Mouse (Mus musculus): ENCODE measurements around the gene Lhfpl2.
A peak's percentile ranks its signal among the peaks of the same experiment; 100 is the strongest.

Lhfpl2 gene

GRCm38 (mm10) chr13:94143063-94143652, 85.6 kb downstream of the Lhfpl2 start:
- DNase-seq (ENCODE audit: low spot score) = no peak

GRCm38 (mm10) chr13:94144451-94144850, 86.9 kb downstream of the Lhfpl2 start:
- DNase-seq (ENCODE audit: low spot score) = no peak

GRCm38 (mm10) chr13:94147257-94147656, 89.7 kb downstream of the Lhfpl2 start:
- no peak for DNase-seq (ENCODE audit: low spot score)

DNA sequence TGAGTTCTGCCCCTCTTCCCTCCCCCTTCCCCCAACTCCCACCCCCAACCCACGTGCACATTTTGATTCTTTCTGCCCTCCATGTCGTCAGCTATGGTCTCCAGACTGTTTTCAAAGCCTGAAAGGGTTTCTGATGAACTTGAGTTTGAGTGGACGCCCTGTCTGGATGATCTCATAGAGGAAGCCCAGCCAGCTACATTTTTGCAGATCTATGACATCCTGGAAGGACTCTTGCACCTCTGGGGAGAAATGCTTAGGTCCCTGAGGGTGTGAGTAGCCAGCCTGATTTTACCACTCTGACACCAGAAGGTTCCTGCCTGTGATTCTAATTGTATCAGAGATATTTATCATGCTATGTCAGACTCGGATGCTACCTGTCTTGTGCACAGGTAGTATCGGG, 91.4 kb downstream of the Lhfpl2 start:
- no peak for DNase-seq (ENCODE audit: low spot score)

DNA sequence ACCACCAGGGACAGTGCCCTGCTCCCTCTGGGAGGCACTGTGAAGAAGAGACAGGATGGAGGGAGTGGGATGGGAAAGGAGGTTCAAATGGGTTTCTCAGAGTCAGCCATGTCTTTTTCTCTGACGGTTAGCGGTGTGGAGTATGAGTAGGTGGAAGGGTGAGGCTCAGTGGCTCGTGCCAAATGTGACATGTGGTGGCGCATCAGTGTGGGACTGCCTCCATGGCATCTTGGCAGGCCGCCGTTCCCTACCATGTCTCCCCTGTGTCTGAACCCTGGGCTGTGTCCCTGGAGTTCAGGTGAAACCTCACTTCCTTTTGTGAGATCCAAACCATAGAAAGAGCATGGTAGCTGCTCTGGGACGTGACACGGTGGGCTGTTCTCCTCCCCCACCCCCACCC, 92.2 kb downstream of the Lhfpl2 start:
- no peak for DNase-seq (ENCODE audit: low spot score)

DNA sequence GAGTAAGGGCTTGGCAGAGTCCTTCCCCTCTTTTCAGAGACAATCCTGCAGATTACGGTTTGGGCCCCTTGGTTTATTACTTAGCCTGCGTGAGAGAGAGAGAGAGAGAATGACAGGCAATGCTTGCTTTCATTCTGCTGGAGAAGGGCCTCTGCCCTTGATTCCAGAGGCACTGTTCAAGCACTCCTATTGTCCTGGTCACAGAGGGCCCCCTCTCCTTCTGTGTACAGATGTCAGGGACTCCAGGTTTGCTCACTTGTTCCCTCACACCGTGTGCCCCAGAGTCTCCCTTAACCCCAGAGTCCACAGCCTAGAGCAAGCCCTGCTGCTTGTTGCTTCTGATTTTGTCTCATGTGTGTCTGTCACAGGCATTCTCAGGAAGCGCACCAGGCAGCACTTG, 93.7 kb downstream of the Lhfpl2 start:
- DNase-seq (ENCODE audit: low spot score) = no peak

DNA sequence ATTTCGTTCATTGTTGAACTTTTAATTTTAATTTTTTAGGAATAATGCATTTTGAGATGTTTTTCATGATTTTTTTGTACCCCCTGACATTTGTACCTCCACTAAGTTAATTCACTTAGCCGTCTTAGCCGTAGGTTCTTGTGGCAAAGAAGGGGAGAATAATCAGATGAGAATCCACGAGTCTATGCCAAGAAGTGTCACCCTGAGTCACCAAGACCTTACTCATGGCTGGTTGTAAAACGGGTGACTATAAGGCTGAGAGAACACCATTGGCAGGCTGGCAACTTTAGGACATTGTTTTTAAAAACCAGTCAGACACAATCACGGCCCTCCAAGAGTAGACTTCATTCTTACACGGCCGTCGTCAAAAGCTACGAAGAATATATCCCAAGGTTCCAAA, 95.2 kb downstream of the Lhfpl2 start:
- no peak for DNase-seq (ENCODE audit: low spot score)

DNA sequence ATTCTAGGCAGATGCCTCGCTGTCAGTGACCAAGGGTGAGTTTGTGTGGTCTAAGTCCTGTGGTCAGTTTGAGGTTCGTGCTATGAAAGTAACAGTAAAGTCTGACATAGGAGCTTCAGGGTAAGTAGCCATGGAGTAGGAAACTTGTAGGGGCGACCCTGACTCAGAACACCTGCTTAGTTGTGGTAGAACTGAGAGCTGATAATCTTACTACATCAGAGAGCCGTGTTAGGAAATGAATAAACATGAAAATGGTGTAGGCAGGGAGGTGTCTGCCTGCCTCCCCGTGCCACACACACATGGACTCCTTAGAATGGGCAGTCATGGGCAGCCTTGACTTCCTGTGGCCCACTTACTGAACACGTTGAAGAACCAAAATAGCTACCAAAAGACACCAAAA, 96.1 kb downstream of the Lhfpl2 start:
- DNase-seq (ENCODE audit: low spot score) = no peak

DNA sequence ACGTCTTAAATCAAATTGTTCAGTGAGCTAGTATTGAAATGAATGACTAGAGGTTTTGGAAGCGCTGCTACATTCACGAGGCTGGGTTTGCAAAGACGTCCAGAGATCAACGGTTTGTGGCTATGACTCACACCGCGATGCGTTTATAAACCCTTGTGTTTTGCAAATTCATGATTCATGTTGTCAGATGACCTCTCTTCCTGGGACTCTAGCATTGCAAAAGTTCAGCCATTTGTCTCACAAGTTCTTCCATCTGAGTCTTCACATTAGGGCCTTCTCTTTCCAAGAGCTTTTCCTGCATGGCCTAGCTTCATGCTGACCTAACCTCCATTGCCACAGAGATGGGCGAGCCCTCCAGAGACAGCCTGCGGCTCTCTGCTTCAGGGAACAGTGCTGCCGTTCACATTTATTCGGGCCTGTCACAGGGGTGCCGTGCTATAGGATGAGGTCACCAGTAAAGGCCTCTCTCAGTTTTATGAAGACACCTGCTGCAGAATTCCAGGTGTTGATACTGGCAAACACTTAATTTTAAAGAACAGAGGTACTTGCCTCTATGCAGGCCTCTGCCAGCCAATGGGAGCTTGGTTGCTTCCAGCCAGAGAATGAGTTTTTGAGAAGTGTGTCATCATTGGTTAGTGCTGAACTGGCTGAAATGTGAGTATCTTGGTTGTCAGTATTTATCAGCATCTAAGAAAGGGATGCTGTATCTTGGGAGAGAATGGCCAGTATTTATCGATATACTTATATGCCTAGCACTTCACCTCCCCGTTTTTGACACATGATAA, 97.1 kb downstream of the Lhfpl2 start:
- no peak for DNase-seq (ENCODE audit: low spot score)

DNA sequence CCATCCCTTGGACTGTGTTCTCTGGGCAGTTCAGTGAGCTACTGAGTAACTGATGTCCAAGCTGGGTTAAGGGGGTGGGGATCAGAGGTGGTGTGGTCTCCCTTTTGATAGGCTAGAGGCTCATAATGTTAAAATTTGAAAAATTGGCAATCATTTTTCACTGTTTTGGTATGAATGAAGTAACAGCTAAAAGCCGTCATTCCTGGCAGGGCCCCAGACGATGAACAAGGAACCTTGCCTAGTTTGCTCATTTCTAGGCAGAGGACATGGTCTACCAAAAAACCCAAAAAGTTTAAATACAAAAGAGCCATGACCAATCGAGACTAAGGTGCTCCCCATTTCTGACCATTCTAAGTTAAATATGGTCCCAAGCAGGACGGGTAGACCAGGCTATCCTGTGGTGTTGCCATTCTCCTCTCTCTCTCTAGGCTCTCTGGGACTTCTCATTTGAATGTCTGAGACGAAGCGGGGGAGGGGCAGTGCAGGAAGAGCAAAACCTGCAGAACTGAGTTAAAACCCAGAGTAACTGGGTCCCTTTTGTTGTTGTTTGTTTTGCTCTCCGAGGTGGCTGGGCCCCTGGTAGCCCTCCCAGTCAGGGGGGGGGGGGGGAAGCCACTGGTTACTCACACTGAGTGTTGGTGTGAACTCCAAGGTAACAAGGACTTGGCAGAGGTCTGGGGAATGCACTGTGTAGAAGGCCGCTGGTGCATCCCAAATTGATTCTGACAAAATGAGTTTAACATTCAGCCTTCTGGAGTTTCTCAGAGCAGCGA, 98.2 kb downstream of the Lhfpl2 start:
- no peak for DNase-seq (ENCODE audit: low spot score)

DNA sequence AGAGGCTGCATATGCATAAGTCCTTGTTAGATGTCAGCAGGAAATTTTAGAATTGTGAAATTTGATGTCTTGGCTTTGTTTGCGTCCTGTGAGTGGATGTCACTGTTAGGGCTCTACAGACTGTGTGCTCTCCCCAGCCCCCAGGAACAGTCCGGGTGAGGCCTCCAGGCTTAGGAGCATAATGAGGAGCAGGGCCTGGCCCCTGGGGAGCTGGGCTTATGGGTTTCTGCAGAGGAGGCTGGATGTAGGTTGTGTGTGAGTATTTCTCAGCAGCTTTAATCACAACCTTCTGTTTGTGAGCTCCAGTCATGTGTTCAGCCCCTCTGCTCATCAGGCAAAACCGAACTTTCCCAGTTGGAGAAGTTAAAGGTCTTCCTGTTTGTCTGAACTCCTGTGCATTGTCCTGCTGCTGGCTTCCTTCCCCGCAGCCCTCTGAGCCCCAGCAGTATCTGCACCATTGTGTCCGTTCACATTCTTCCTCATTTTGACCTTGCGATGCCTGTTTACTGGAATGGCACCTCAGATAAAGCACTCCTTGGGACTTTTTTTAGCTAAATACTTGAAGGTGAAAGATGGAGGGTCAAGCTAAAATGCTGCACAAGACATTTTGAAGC, 101.4 kb downstream of the Lhfpl2 start:
- no peak for DNase-seq (ENCODE audit: low spot score)

DNA sequence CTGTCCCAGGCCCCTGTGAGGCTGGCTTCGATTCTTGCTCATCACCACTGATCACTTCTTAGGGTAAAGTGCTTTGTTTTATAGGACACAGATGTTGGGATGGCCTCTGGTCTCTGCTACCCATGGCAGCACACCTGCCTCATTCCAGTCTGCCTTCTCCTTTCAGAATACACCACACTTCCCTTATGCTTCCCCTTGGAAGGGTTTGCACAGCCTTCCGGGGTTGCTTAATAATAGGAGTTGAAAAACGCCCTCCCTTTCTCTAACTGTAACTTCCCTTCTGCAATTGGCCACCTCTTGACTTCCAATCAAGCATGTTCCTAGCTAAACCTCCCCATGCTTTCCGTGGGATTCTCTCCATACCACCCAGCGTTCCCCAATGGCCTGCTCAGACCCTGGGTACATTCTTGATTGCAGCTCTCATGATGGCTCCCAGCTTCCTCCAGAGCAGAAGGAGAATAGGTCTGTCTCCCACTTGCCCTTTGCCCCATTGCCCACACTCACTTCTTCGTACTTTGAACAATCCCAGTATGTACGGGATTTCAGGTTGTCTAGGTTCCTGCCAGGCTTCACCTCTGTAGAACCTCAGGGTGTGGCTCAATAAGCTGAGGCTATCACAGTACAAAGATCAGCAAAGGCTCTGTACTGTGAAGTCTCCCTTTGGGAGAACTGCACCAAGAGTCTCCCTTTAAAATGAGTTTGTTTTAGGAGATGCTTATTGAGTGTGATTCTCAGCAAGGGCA, 102.1 kb downstream of the Lhfpl2 start:
- no peak for DNase-seq (ENCODE audit: low spot score)

GRCm38 (mm10) chr13:94164501-94164900, 106.9 kb downstream of the Lhfpl2 start:
- no peak for DNase-seq (ENCODE audit: low spot score)

GRCm38 (mm10) chr13:94168319-94168718, 110.7 kb downstream of the Lhfpl2 start:
- DNase-seq (ENCODE audit: low spot score) = no peak

- DNase-seq (ENCODE audit: low spot score) = no peak
These were observed 111.8 kb downstream of the Lhfpl2 start for GRCm38 (mm10) chr13:94169325-94169916.

DNA sequence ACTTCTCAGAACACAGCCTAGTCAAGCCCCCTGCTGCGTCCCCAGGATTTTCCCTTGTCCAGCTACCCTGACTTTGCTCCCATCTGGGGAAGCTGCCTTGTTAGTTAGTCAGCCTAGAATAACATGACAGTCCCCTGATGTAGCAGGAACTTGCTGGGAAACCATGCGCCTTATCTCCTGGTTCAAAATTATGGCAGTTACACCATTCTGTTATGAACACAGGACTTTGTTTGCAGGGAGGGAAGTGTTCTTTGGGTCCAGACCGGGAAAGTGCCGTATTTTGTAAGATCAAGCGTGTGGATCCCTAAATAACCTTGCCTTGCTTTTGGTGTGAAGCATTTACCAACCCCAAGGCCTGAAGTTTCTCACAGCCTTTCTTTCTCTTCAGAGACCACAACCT, 114.0 kb downstream of the Lhfpl2 start:
- DNase-seq (ENCODE audit: low spot score) = no peak

DNA sequence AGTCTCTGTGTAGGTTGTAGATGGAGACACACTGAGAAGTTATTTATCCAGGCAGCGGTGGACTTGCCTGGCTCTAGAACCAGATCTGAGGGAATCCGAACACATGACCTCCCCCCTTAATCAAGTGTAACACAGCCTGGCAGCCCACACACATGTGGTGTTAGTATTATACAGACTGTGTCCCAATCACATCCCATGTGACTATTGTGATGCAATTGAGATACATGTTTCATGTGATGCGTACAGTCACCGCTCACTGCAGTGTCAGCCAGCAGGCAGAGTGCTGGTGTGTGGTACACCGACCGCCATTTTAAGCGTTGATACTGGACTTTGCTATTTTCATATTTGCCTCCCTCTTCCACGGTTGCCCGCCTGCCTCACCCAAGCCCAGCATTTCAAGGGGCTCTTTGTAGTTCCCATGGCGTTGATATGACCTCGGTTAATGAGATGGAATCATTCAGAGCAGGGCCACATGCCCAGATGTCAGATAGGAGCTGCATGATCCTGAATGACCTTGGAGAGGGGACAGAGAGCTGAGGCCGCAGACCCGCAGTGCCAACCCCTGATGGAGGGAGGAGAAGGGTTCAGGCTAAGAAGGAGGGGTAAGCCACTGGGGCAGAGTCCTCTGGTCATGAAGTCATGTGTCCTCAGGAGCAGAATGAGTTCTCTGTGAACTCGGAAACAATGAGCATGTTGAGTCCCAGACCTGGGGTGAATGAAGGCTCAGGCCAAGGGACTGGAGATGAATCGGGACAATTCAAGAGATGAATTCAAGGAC, 115.1 kb downstream of the Lhfpl2 start:
- DNase-seq (ENCODE audit: low spot score) = no peak

- peak; percentile 39 for DNase-seq (ENCODE audit: low spot score)
These were observed 116.3 kb downstream of the Lhfpl2 start for GRCm38 (mm10) chr13:94173633-94174576.

- no peak for DNase-seq (ENCODE audit: low spot score)
These were observed 117.1 kb downstream of the Lhfpl2 start for GRCm38 (mm10) chr13:94174577-94175279.
